Mouse (Mus musculus): ENCODE measurements at regions not wholly inside any gene's neighbourhood (a gene's known extent, or its start where the extent isn't known, plus 50 kb on each side); places are given as distances from the start of the nearest gene placed in this dataset.

DNA sequence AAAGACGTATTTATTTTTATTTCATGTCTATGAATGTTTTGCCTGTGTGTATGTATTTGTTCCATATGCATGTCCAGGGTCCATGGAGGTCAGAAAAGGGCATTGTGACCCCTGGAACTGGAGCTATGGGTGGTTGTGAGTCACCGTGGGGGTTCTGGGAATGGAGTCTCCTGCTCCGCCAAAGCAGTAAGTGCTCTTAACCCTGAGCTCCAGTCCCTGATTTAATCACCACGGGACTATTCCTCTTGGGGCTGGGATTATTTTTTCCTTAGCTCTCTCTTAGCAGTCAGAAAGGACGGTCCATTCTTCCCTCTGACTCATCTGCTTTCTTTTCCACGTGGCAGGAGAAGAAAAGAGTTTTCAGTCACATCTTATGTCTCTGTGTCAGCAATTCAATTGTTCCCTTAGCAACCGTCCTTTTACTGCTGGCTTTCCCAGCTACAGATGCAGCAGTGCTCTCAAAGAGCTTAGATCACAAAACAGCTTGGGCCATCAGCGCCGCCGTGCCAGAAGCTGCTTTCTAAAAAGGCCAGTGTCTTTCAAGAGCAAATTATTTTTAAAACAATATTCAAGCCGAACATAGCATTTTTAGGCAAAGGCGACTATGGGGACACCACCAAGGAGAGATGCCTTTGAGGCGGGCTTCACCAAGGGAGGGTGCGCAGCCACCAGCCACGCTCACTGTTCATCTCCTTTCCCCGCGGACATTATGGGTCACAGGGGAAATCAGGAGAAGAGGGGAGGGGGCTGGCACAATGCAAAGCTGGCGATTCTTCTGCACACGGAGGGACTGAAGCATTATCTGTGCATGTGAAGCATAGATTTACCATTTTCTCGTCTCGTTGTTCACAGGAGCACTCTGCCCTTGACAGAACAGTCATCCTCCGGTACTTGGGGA, 110.8 kb downstream of the Map3k7 start:
- no peak for DNase-seq

DNA sequence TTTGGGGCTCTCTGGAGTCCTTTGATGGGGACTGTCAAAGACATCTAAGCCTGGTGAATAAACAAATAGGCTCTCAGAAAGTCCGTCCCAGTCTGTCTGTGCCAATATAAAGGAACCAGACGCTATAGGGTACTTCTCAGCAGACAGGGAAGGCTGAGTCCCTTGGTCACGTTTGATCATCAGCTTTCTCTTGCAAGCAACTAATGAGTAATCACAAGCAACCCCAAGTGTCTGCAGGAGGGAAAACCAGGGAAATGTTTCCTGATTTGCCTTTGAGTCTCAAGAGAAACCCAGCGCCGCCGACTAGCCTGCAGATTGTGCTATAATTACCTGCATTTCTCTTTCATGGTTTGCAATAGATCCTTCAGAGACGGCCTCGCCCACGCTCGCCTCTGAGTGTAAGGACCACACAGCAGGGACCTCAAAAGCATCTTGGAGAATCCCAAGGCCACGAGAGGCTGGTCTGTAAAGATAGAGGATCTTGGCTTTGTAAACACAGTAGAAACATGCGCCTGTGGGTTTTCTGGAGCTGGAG, 112.6 kb downstream of the Map3k7 start:
- no peak for DNase-seq

DNA sequence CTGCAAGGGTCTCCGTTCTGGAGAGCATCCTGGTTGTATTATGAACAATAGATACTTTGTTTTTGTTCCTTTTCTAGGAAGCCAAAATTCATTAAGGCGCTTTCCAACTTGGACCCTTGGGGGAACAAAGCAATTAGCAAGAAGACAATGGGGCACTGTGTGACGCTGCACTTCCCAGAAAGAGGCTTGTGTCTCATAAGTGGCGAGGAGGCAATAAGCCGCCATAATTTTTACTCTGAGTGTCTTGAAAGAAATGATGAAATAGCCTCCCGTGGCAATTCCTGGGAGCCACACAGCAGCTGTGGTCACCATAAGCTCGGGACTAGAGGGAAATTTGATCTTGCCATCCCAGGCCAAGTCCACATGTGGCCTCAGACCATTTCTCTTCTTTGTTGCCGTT, 119.6 kb downstream of the Map3k7 start:
- no peak for DNase-seq

DNA sequence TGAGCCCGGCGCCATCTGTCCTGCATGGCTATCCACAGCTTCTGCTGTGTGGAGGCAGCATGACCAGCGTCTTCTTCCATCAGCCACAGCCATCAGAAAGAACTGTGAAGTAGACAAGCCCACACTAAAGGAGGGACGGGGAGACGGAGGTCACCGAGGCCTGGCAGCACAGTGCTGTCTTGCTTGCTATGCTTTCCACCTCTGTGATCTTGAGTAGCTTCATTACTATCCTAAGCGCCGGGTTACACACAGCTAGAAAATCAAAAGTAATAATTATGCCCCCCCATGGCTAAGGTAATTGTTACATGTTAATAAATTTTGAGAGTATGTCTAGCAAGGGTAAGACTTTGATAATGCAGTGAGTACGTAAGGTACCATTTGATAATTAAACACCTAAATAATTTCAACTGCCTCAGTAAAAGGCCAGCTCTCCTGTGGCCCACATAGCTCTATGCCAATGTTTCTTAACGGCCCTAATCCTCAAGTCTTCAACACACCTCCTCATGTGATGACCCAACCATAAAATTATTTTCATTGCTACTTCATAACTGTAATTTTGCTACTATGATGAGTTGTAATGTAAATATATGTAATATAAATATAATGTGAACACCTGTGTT, 120.5 kb downstream of the Map3k7 start:
- no peak for DNase-seq

DNA sequence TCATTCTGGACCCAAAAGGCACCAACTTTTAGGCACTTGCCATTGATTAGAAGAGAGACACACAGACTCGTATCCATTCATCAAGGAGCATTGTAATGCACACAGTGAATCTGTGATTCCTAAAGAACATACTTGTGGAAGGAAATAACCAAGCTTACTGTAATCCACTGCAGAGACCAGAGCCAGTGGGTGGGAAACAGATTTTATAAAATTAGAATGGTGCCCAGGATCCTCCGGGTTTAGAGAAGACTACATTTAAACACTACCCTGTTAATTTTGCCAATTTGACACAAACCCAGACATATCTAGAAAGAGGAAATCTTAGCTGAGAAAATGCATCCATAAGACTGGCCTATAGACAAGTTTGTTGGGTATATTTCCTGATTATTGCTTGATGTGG, 121.1 kb downstream of the Map3k7 start:
- no peak for DNase-seq

DNA sequence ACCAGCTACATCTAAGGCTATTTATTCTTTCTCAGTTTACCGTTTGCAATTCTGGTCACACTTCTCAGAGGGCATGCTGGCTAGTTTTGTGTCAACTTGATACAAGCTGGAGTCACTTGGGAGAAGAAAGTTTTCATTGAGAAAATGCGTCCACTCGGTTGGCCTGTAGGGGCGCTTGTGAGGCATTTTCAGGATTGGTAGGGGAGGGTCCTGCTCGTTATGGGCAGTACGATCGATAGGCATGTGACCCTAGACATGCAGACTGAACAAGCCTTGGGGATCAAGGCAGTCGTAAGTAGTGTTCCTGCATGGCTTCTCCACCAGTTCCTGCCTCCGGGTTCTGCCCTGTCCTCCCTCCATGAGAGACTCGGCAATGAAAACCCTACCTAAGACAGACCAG, 127.2 kb downstream of the Map3k7 start:
- DNase-seq: no peak

DNA sequence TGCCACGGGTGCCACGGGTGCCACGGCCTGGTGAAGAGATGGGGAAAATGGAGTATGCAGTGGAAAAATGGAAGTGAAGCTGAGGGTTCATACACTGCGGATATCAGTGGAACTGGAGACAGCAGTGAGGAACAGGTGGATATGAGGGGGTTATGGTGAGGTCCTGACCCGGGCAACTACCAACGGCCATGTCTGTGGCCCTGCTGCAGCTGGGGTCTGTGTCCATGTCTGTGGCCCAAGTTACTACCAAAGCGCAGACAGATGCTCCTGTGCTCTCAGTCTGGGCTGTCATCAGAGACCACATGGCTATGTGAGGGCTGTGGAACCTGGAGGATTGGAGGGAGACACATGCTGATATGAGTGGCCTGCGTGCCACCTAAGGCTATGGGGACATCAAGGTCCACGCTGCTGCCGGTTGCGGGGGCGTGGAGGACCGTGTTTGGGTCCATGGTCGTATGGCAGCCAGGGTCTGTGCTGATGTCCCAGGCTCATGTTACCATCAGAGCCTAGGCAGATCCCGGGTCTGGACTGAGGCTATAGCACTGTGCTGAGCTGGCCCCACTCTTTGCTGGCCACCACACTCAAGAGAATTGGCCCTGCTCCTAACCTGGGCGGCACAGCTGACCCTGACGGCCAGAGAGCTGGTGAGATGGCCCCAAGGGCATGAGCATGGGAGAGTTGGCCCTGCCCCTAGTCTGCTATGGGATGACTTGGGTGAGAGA, 128.6 kb downstream of the Map3k7 start:
- no peak for DNase-seq

DNA sequence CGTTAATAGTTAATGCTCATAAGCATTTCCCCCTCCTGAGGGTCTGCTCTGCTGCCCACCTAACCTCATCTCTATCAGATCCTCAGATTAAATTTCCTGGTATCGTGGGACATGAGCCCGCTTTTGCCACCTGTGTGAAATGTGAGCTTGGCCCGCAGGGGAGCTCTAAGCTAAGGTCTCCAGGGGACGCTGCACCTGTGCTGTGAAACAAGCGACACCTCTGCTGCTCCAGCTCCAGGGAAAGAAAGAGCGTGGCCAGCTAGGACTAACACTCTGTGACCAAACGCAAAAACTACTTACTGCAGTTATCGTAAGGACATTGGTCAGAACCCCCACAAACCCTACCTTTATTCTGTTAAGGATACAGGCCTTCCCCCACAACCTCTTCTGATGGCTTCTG, 134.3 kb downstream of the Map3k7 start:
- DNase-seq: no peak

DNA sequence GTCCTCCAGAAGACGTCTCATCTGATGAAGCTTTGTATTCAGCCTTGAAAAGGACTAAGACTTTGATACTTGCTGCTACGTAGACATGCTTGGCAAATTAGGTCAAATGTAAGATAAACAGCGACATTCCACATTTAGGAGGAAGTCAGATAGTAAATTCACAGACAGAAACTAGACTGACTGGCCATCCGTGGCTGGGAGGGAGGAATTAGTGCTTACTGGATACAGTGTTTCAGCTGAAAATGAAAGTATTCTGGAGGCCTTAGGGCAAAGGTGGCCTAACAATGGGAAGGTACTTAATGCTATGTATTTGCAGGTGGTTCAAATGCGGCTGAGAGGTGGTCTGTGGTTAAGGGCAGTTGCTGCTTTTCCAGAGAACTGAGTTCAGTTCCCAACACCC, 137.1 kb downstream of the Map3k7 start:
- DNase-seq: no peak

DNA sequence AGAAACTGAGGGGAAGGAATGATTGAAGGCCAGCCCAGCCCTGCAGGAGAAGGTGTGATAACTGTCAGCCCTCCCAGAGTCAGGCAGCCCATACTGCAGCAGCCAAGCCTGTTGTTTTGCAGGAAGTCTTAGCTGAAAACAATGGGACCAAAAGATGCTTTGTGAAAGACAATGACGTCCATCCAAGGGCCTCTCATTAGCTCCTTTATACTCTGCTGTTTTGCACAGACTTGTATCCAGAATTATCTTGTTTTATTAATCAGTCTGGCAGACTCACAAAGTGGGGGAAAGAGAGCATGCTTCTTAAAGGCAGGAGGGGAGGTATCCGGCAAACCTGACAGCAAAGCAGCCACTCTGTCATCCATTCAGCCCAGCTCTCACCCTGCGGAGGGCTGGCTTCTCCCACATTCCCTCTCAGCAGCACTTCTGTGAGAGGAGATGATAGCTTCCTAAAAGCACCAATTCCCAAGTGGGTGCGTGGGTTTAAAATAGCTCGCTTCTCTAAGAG, 131.9 kb upstream of the Bach2 start:
- DNase-seq: peak; percentile 8

DNA sequence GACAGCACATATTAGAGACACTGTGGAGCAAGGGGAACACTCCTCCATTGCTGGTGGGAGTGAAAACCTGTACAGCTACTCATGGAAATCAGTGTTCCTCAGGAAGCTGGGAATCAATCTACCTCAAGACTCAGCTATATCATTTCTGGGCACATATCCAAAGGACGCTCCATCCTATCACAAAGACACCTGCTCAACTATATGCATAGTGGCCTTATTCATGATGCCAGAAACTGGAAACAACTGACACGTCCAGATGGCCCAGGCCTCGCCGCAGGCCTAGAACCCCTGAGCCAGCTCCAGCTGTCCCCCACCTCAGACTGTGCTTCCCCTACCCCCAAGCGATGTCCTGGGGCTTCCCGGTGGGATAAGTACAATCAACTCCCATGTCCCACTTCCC, 116.3 kb upstream of the Bach2 start:
- no peak for DNase-seq

DNA sequence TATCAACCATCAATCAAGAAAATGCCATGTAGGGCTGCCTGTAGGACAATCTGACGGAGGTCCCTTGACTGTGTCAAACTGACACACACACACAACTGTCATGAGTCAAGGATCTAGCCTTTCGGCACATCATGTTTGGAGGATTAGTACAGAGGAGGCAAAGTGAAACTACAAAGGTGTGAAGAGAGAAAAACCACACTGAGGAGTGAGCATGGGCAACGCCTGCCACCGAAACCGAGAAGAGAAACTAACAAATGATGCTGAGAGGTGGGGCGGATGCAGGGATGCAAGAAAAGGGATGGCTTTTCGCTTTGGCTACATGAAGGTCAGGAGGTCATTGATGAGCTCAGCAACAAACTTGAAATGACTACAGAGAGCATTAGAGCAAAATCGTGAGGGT, 111.8 kb upstream of the Bach2 start:
- DNase-seq: no peak

DNA sequence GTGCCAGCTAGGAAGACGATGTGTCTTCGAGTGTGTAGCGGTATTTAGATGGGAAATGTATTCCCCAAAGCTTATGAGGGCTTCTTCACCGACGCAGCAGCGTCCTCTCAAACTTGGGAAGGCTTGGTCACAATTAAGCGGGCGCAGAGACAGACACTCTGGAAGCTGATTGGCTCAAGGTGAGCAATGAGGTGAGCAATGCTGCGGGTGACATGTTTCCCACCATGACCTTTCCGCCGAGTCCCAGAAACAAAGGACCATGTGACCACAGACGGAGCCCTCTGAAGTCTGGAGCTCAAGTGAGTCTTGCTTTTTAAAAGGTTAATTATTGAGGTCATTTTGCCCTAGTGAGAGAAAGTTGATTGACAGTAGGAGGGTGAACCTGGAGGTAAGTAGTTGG, 108.0 kb upstream of the Bach2 start:
- DNase-seq: no peak

DNA sequence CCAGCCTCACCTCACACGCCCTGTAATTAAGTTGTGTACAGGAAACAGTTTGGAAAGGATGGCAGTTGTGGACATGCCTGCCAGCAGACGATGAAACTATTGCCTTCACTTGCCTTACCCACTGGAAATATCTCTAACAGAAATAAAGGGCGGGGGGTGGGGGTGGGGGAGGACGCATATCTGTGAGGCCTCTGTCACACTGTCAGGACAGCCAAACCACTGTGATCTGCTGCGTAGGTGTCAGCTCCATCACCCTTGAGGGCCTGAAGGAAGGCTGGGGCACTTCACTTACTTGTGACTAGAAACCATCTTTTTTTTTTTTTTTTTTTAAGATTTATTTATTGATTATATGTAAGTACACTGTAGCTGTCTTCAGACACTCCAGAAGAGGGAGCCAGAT, 106.8 kb upstream of the Bach2 start:
- DNase-seq: no peak

DNA sequence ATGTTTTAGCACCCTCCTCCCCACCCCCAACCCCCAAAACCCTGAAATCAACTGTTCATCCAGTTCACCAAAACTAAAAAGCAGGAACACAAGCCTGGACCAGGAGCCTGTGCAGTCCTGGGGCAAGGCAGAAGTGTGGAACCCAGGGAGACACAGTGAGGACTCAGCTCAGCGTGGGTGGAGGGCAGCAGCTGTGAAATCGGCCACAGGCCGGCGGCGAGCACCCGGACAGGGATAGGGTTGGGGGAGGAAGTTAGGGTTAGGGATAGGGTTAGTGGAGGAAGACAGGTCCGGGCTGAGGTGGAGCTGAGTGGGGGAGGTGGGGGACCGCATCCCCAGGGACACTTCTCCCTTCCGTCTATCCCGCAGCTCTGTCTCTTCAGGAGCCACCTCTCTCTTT, 102.5 kb upstream of the Bach2 start:
- no peak for DNase-seq

DNA sequence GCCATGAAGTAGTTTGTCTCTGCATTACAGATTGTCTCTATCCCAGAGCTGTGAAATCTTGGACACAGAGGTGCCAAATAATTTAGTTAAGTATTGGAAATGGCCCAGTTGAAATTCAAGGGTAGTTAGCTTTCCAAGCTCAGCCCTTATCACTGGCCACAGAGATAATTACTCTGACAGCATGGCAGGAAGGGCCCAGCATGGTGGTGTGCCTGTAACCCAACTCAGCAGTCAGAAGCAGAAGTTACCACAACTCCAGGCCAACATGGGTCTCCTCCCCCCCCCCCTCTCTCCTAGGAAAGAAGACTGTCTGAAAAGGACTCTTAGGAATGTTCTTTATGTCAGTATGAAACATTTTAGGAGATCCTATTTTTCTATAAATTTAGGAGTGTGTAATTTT, 101.4 kb upstream of the Bach2 start:
- no peak for DNase-seq

DNA sequence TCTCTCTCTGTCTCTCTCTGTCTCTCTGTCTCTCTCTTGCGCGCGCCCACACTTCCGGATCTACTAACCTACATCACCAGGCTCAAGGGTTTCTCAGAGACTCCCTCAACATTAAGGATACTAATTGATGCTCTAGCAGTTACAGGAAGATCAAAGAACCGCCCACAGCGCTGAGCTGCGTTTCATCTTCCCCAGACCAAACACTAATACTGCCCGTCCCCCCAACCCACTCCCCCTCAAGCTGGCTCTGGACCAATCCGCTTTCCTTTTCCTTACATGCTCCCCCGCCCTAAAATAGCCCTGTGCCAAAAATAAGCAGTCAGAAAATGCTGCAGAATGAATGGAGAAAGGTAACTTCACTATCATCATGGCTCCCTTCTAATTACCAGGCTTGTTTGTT, 100.6 kb upstream of the Bach2 start:
- DNase-seq: peak; percentile 19

DNA sequence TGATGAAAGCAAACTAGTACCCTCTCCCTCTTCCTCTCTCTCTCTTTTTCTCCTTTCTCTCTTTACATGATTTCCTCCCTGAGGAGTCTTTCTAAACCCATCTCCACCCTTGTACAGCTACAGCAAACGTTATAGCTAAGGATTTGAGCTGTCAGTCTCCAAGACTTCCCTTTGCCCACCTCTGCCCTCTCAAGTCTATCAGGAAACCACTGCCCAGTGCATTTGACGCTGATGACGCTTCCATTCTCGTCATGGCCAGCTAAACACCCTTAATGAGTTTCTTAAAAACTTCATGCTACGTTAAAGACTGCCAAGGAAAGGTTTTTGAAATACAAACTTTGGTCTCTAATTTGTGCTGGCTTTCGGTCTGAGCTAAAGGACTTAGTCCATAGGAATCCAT, 99.0 kb upstream of the Bach2 start:
- DNase-seq: no peak

DNA sequence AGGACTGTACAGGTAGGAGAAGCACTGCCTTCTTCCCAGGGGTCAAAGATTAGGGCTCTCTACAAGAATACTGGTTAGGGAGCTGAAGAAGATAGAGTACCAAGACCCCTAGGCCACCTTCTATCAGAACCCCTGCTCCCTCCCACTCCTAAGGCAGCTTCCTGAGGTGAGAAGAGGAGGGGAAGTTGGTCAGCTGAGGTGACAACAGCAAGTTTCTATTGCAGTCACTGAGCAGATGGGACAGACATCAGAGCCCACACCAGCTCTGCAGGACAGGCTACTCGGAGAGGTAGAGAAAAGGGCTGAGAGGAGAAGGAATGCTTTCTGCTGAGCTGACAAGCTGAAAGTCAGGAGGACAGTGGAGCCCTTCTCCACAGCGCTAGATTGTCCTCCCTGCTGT, 98.5 kb upstream of the Bach2 start:
- no peak for DNase-seq

DNA sequence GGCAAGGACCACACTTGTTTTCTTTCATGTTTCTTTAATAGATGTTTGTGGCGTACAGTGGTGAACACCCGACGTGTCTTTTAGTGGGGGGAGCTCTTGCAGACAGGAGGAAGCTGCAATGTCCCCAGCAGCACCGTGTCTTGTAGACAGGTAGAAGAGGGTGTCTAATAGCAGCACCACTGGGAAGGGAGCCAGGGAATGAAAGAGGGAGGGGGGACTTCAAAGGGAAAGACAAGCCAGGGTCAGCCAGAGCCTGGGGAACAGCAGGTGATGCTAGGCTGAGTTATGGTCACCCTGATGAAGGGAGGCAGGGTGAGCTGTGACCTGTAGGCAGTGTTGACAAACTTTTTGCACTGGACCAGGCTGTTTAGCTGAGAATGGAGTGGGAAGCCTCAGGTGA, 96.4 kb upstream of the Bach2 start:
- DNase-seq: peak; percentile 77

DNA sequence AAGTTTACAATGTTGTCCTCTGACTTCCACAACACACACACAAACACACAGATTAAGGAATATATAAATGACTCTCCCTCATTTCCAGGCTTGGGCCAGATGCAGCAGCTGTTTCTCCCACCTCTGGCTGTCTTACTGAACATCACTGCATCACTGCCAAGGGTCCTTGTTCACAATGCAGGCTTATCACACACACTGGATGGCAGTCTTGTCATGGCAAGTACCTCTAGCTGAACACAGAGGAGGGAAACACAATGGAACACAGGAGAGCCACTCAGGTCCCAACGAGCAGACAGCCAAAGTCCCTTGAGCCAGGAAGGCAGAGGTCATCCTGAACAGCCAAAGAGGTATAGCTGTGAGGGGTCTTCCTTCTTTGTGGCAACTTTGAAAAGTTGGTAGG, 91.5 kb upstream of the Bach2 start:
- DNase-seq: peak; percentile 17

DNA sequence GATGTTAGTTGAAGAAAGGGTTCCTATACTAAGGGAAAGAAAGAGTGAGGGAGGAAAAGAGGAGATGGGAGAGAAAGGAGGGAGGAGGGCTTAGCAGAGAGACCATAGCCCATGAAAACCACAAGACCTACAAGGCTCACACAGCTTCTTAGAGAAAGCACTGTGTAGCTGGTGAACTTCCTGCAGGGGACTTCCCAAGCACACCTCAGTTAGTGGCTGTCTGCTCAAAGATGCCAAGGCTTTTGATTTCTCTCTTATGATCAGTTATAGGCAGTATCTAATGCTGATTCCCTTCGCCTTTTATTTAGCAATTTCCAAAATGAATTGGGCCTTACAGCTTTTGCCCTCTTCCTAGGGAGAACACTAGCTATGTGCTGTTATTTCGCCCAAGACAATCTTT, 90.0 kb upstream of the Bach2 start:
- no peak for DNase-seq

DNA sequence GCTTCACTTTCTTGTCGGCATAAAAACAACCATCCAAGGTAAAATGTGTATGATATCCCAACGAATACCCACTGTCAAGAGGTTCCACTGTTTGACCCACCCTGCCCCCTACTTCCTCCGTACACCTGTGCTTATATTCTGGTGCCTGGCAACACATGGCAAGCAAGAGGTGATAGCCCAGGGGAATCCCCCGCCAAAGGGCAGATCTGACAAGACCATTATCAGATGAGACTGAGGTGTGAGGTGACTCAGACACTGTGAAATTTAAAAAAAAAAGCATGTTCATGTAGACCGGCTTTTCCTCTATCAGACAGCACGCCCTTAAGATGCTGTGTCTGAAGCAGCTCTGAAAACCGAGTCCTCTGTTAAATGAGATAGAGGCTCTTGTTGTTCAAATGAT, 89.4 kb upstream of the Bach2 start:
- DNase-seq: no peak
